In genomic region chr13:112165921-112166320, GRCm38 (mm10) we compare ENCODE assay signal across 17 mouse cellular contexts.
DNase-seq lines count a peak whose midpoint lies in the region; ATAC-seq and TF ChIP-seq lines count a peak whose summit lies in the region.
"Had no signal": no experiment of that assay in that cellular context is flagged by ENCODE, and none has a peak within 500 bp of the region (broad histone marks: within the 10 kb centered on the region; RNA-seq: fewer than 3 reads in every experiment).

No protein-coding gene starts in this region.

- no peaks in the 10 kb centered on the region for H3K9me3 ChIP-seq in hindbrain, embryonic 13.5 days
- no peaks in the 10 kb centered on the region for H3K9me3 ChIP-seq in hindbrain, embryonic 10.5 days
- no peaks in the 10 kb centered on the region for H3K9me3 ChIP-seq in forebrain, embryonic 11.5 days (ENCODE audit: control insufficient read depth, low read length)
- no peaks in the 10 kb centered on the region for H3K9me3 ChIP-seq in hindbrain, postnatal 0 days (ENCODE audit: low read length)
- no peaks in the 10 kb centered on the region for H3K9me3 ChIP-seq in stomach, postnatal 0 days (ENCODE audit: control insufficient read depth, low read length)
- H3K9me3 ChIP-seq: heart, embryonic 13.5 days; stomach, embryonic 15.5 days had no signal

- H3K36me3 ChIP-seq in hindbrain, embryonic 13.5 days: no peaks in the 10 kb centered on the region
- H3K36me3 ChIP-seq in hindbrain, embryonic 10.5 days: no peaks in the 10 kb centered on the region
- H3K36me3 ChIP-seq in forebrain, embryonic 11.5 days (ENCODE audit: control insufficient read depth, insufficient read depth, low read length): no peaks in the 10 kb centered on the region
- H3K36me3 ChIP-seq in hindbrain, postnatal 0 days (ENCODE audit: insufficient read depth, low read length): no peaks in the 10 kb centered on the region
- H3K36me3 ChIP-seq in stomach, postnatal 0 days (ENCODE audit: control insufficient read depth, insufficient read depth, low read length): no peaks in the 10 kb centered on the region
- H3K36me3 ChIP-seq: heart, embryonic 13.5 days; stomach, embryonic 15.5 days had no signal

- peak overlapping the region; percentile 64; the same call in 1 of the 2 replicates for H3K27ac ChIP-seq in hindbrain, embryonic 13.5 days
- H3K27ac ChIP-seq in hindbrain, embryonic 10.5 days: no peak overlapping the region
- H3K27ac ChIP-seq in forebrain, embryonic 11.5 days (ENCODE audit: low read depth, low read length): no peak overlapping the region
- H3K27ac ChIP-seq in hindbrain, postnatal 0 days: peak overlapping the region; percentile 64
- no peak overlapping the region for H3K27ac ChIP-seq in stomach, postnatal 0 days (replicated peaks)
- H3K27ac ChIP-seq: gastrocnemius, adult 2 months; heart, embryonic 13.5 days; kidney, postnatal 0 days; stomach, embryonic 15.5 days had no signal

- H3K4me3 ChIP-seq in hindbrain, embryonic 13.5 days: no peak overlapping the region
- no peak overlapping the region for H3K4me3 ChIP-seq in hindbrain, embryonic 10.5 days
- H3K4me3 ChIP-seq in forebrain, embryonic 11.5 days (ENCODE audit: low read depth, low read length): no peak overlapping the region
- H3K4me3 ChIP-seq in hindbrain, postnatal 0 days (ENCODE audit: low read length): no peak overlapping the region
- no peak overlapping the region for H3K4me3 ChIP-seq in stomach, postnatal 0 days (ENCODE audit: low read depth, low read length)
- H3K4me3 ChIP-seq: gastrocnemius, adult 2 months; heart, embryonic 13.5 days; stomach, embryonic 15.5 days had no signal

- H3K4me1 ChIP-seq in hindbrain, embryonic 13.5 days (replicated peaks): peaks cover 22% of the 10 kb centered on the region
- peaks cover 19% of the 10 kb centered on the region for H3K4me1 ChIP-seq in hindbrain, embryonic 10.5 days (replicated peaks)
- H3K4me1 ChIP-seq in forebrain, embryonic 11.5 days (replicated peaks; ENCODE audit: control insufficient read depth, insufficient read depth, low read length): peaks cover 7% of the 10 kb centered on the region
- H3K4me1 ChIP-seq in hindbrain, postnatal 0 days (ENCODE audit: insufficient read depth, low read length): peaks cover 8% of the 10 kb centered on the region; the same call in 1 of the 2 replicates
- H3K4me1 ChIP-seq in stomach, postnatal 0 days (replicated peaks; ENCODE audit: control insufficient read depth, insufficient read depth): no peaks in the 10 kb centered on the region
- H3K4me1 ChIP-seq: stomach, embryonic 15.5 days had no signal

- no peaks in the 10 kb centered on the region for H3K27me3 ChIP-seq in hindbrain, embryonic 13.5 days
- H3K27me3 ChIP-seq in hindbrain, embryonic 10.5 days (ENCODE audit: insufficient read depth, poor library complexity, severe bottlenecking): no peaks in the 10 kb centered on the region
- H3K27me3 ChIP-seq in forebrain, embryonic 11.5 days (ENCODE audit: control insufficient read depth, insufficient read depth, low read length): no peaks in the 10 kb centered on the region
- no peaks in the 10 kb centered on the region for H3K27me3 ChIP-seq in hindbrain, postnatal 0 days (ENCODE audit: insufficient read depth, low read length)
- H3K27me3 ChIP-seq in stomach, postnatal 0 days (ENCODE audit: control insufficient read depth, insufficient read depth, low read length): no peaks in the 10 kb centered on the region
- H3K27me3 ChIP-seq: heart, embryonic 13.5 days; stomach, embryonic 15.5 days had no signal

- no peak for DNase-seq in hindbrain, embryonic 10.5 days (ENCODE audit: low spot score)
- peak; percentile 14 for DNase-seq in brain, adult 2 months (ENCODE audit: low read depth, low spot score)
- DNase-seq in forebrain, embryonic 11.5 days (ENCODE audit: low spot score): no peak
- peak; percentile 42 for DNase-seq in hindbrain, postnatal 0 days (ENCODE audit: low spot score)
- no peak for DNase-seq in frontal cortex, postnatal 25 days (ENCODE audit: low spot score in 2 of 2)
- no peak for DNase-seq in MN1 (ENCODE audit: low spot score)
- no peak for DNase-seq in stomach, postnatal 0 days (ENCODE audit: low spot score)
- DNase-seq: gastrocnemius, adult 2 months; right cerebral cortex, postnatal 4 days; thymus, postnatal 36 days had no signal

- WGBS in hindbrain, embryonic 13.5 days: 49% methylated on average over 2 of the region's 2 CpGs
- WGBS in hindbrain, embryonic 10.5 days: 62% methylated on average over 2 of the region's 2 CpGs
- 26% methylated on average over 2 of the region's 2 CpGs for WGBS in forebrain, embryonic 11.5 days
- WGBS in hindbrain, postnatal 0 days: 49% methylated on average over 2 of the region's 2 CpGs
- WGBS in stomach, postnatal 0 days: 78% methylated on average over 2 of the region's 2 CpGs

- no peak overlapping the region for H3K4me2 ChIP-seq in hindbrain, embryonic 13.5 days
- H3K4me2 ChIP-seq in forebrain, embryonic 11.5 days (ENCODE audit: low read depth, low read length, severe bottlenecking): peak overlapping the region; percentile 26; the same call in 1 of the 2 replicates
- no peak overlapping the region; the same call in 1 of the 2 replicates for H3K4me2 ChIP-seq in hindbrain, postnatal 0 days (ENCODE audit: low read depth, low read length)
- H3K4me2 ChIP-seq in stomach, postnatal 0 days (replicated peaks; ENCODE audit: low read depth): no peak overlapping the region
- H3K4me2 ChIP-seq: heart, embryonic 13.5 days; stomach, embryonic 15.5 days had no signal

- no peak overlapping the region for H3K9ac ChIP-seq in hindbrain, embryonic 13.5 days
- no peak overlapping the region for H3K9ac ChIP-seq in forebrain, embryonic 11.5 days (ENCODE audit: low read length)
- H3K9ac ChIP-seq in hindbrain, postnatal 0 days (replicated peaks; ENCODE audit: low read length): no peak overlapping the region
- no peak overlapping the region for H3K9ac ChIP-seq in stomach, postnatal 0 days (ENCODE audit: low read length)
- H3K9ac ChIP-seq: heart, embryonic 13.5 days; stomach, embryonic 15.5 days had no signal

- TF ChIP-seq CTCF in hindbrain, postnatal 0 days (IDR thresholded peaks at IDR 0.05; ENCODE audit: low read depth): no peak
- TF ChIP-seq CTCF in stomach, postnatal 0 days (IDR thresholded peaks at IDR 0.05; ENCODE audit: low read depth): no peak

- no peak for TF ChIP-seq EP300 in stomach, postnatal 0 days (optimal IDR thresholded peaks at IDR 0.05)

- 0 out of 2 replicates have a peak, but pooled peaks have one; percentile 12 for ATAC-seq in hindbrain, embryonic 13.5 days (ENCODE audit: low FRiP score)
- ATAC-seq in forebrain, embryonic 11.5 days (replicated peaks; ENCODE audit: low FRiP score): peak; percentile 42; the same call in 1 of the 2 replicates
- ATAC-seq in hindbrain, postnatal 0 days: peak; percentile 55
- no peak for ATAC-seq in stomach, postnatal 0 days (ENCODE audit: low FRiP score, low TSS enrichment)
- ATAC-seq: activated CD4-positive, CD25-positive, alpha-beta regulatory T cell, adult 4 months; inflammation-experienced regulatory T-cells, adult 6 months; lung, postnatal 0 days had no signal

Comparison
In these comparisons a context has a peak if more than half of its experiments do, and no peak if none do; other contexts are left out.
1. H3K27ac ChIP-seq: peak in hindbrain, embryonic 13.5 days (single experiment) and hindbrain, postnatal 0 days (single experiment); none in hindbrain, embryonic 10.5 days (single experiment), forebrain, embryonic 11.5 days (single experiment) and stomach, postnatal 0 days (single experiment).
2. DNase-seq: peak in brain, adult 2 months (single experiment) and hindbrain, postnatal 0 days (single experiment); none in hindbrain, embryonic 10.5 days (single experiment), forebrain, embryonic 11.5 days (single experiment), frontal cortex, postnatal 25 days (0 of 2), MN1 (single experiment) and stomach, postnatal 0 days (single experiment).